Mouse (Mus musculus): Measurements from ENCODE around the gene Stk32c. TPM values are rescaled to one million over a fixed set of nuclear protein-coding genes. Genes with fewer than 3 reads are reported as not detected.
A peak's percentile ranks its signal among the peaks of the same experiment; 100 is the strongest.

Stk32c gene
- polyA plus RNA-seq, 1 experiment from 2014 or later = 0.11 TPM

- H3K27me3 ChIP-seq (ENCODE audit: control insufficient read depth, insufficient read depth, low read length) = no peaks in the 10 kb centered on the region
- 80% methylated on average over 14 of the region's 14 CpGs for WGBS
- no peak for ATAC-seq (ENCODE audit: low FRiP score, low TSS enrichment)
- no peak for DNase-seq (ENCODE audit: low spot score)
- no peak for TF ChIP-seq EP300 (optimal IDR thresholded peaks at IDR 0.05)
- TF ChIP-seq CTCF (IDR thresholded peaks at IDR 0.05; ENCODE audit: low read depth) = no peak
- no peak overlapping the region for H3K27ac ChIP-seq (replicated peaks)
- H3K9me3 ChIP-seq (ENCODE audit: control insufficient read depth, low read length) = no peaks in the 10 kb centered on the region
- no peak overlapping the region for H3K9ac ChIP-seq (ENCODE audit: low read length)
- H3K4me2 ChIP-seq (replicated peaks; ENCODE audit: low read depth) = no peak overlapping the region
- no peak overlapping the region for H3K4me3 ChIP-seq (ENCODE audit: low read depth, low read length)
- H3K4me1 ChIP-seq (replicated peaks; ENCODE audit: control insufficient read depth, insufficient read depth) = 0 out of 2 replicates have a peak, but pooled peaks cover 3% of the 10 kb centered on the region
- no peaks in the 10 kb centered on the region for H3K36me3 ChIP-seq (ENCODE audit: control insufficient read depth, insufficient read depth, low read length)
Observed at GRCm38 (mm10) chr7:139214596-139215340, 1.7 kb upstream of the Stk32c start.

- DNase-seq (ENCODE audit: low spot score) (no peak), ATAC-seq (ENCODE audit: low FRiP score, low TSS enrichment) (no peak)
- no peaks in the 10 kb centered on the region for H3K9me3 ChIP-seq (ENCODE audit: control insufficient read depth, low read length)
- H3K27me3 ChIP-seq (ENCODE audit: control insufficient read depth, insufficient read depth, low read length) = no peaks in the 10 kb centered on the region
- H3K36me3 ChIP-seq (ENCODE audit: control insufficient read depth, insufficient read depth, low read length) = no peaks in the 10 kb centered on the region
- H3K4me3 ChIP-seq (ENCODE audit: low read depth, low read length) = no peak overlapping the region
- TF ChIP-seq EP300 (optimal IDR thresholded peaks at IDR 0.05) = no peak
- no peak for TF ChIP-seq CTCF (IDR thresholded peaks at IDR 0.05; ENCODE audit: low read depth)
- WGBS = 72% methylated on average over 3 of the region's 3 CpGs
- no peak overlapping the region for H3K27ac ChIP-seq (replicated peaks)
- no peak overlapping the region for H3K4me2 ChIP-seq (replicated peaks; ENCODE audit: low read depth)
- no peak overlapping the region for H3K9ac ChIP-seq (ENCODE audit: low read length)
- 0 out of 2 replicates have a peak, but pooled peaks cover 3% of the 10 kb centered on the region for H3K4me1 ChIP-seq (replicated peaks; ENCODE audit: control insufficient read depth, insufficient read depth)
Observed at GRCm38 (mm10) chr7:139214160-139214559, 1.1 kb upstream of the Stk32c start.

GRCm38 (mm10) chr7:139213751-139214150 lies 644 bp upstream of the Stk32c start:
- WGBS = 67% methylated on average over 3 of the region's 3 CpGs
- H3K27ac ChIP-seq (replicated peaks) = 0 out of 2 replicates have a peak overlapping the region, but pooled peaks have one; percentile 30

GRCm38 (mm10) chr7:139211761-139212160 lies 1.3 kb downstream of the Stk32c start:
- no peak for ATAC-seq (ENCODE audit: low FRiP score, low TSS enrichment)
- Histone ChIP-seq H3K27me3 (ENCODE audit: control insufficient read depth, insufficient read depth, low read length) (no peaks in the 10 kb centered on the region), H3K4me1 (replicated peaks; ENCODE audit: control insufficient read depth, insufficient read depth) (0 out of 2 replicates have a peak, but pooled peaks cover 3% of the 10 kb centered on the region), H3K9ac (ENCODE audit: low read length) (no peak overlapping the region), H3K9me3 (ENCODE audit: control insufficient read depth, low read length) (no peaks in the 10 kb centered on the region), H3K4me3 (ENCODE audit: low read depth, low read length) (no peak overlapping the region), H3K36me3 (ENCODE audit: control insufficient read depth, insufficient read depth, low read length) (no peaks in the 10 kb centered on the region), H3K4me2 (replicated peaks; ENCODE audit: low read depth) (no peak overlapping the region), H3K27ac (replicated peaks) (no peak overlapping the region)
- DNase-seq (ENCODE audit: low spot score) = peak; percentile 10
- TF ChIP-seq EP300 (optimal IDR thresholded peaks at IDR 0.05) (no peak), CTCF (IDR thresholded peaks at IDR 0.05; ENCODE audit: low read depth) (no peak)
- 77% methylated on average over 6 of the region's 6 CpGs for WGBS

More at GRCm38 (mm10) chr7:139213751-139214150, 644 bp upstream of the Stk32c start:
- ATAC-seq (ENCODE audit: low FRiP score, low TSS enrichment) (no peak), DNase-seq (ENCODE audit: low spot score) (no peak)
- Histone ChIP-seq H3K4me1 (replicated peaks; ENCODE audit: control insufficient read depth, insufficient read depth) (0 out of 2 replicates have a peak, but pooled peaks cover 3% of the 10 kb centered on the region), H3K9me3 (ENCODE audit: control insufficient read depth, low read length) (no peaks in the 10 kb centered on the region), H3K4me3 (ENCODE audit: low read depth, low read length) (peak overlapping the region; percentile 59; the same call in 1 of the 2 replicates), H3K27me3 (ENCODE audit: control insufficient read depth, insufficient read depth, low read length) (no peaks in the 10 kb centered on the region), H3K9ac (ENCODE audit: low read length) (peak overlapping the region; percentile 48; the same call in 1 of the 2 replicates), H3K4me2 (replicated peaks; ENCODE audit: low read depth) (peak overlapping the region; percentile 64), H3K36me3 (ENCODE audit: control insufficient read depth, insufficient read depth, low read length) (no peaks in the 10 kb centered on the region)
- TF ChIP-seq EP300 (optimal IDR thresholded peaks at IDR 0.05) (no peak), CTCF (IDR thresholded peaks at IDR 0.05; ENCODE audit: low read depth) (no peak)

GRCm38 (mm10) chr7:139208773-139209095 lies 4.4 kb downstream of the Stk32c start:
- no peak overlapping the region for H3K9ac ChIP-seq (ENCODE audit: low read length)
- no peak overlapping the region for H3K4me2 ChIP-seq (replicated peaks; ENCODE audit: low read depth)
- H3K4me3 ChIP-seq (ENCODE audit: low read depth, low read length) = no peak overlapping the region
- no peaks in the 10 kb centered on the region for H3K9me3 ChIP-seq (ENCODE audit: control insufficient read depth, low read length)
- ATAC-seq (ENCODE audit: low FRiP score, low TSS enrichment) (no peak), DNase-seq (ENCODE audit: low spot score) (no peak)
- no peaks in the 10 kb centered on the region for H3K27me3 ChIP-seq (ENCODE audit: control insufficient read depth, insufficient read depth, low read length)
- WGBS = 71% methylated on average over 4 of the region's 4 CpGs
- TF ChIP-seq EP300 (optimal IDR thresholded peaks at IDR 0.05) = no peak
- H3K4me1 ChIP-seq (replicated peaks; ENCODE audit: control insufficient read depth, insufficient read depth) = 0 out of 2 replicates have a peak, but pooled peaks cover 3% of the 10 kb centered on the region
- H3K27ac ChIP-seq (replicated peaks) = no peak overlapping the region
- no peaks in the 10 kb centered on the region for H3K36me3 ChIP-seq (ENCODE audit: control insufficient read depth, insufficient read depth, low read length)
